Mouse (Mus musculus): ENCODE measurements around the gene Cdc25a. TPM values are rescaled to one million over a fixed set of nuclear protein-coding genes. Genes with fewer than 3 reads are reported as not detected.

The Cdc25a gene
- polyA plus RNA-seq, 1 experiment from 2014 or later, result 24.6 TPM

- Histone ChIP-seq H3K4me1 (replicated peaks; ENCODE audit: control insufficient read depth, insufficient read depth, low read length) (0 out of 2 replicates have a peak, but pooled peaks cover 2% of the 10 kb centered on the region), H3K27ac (ENCODE audit: low read depth, low read length) (no peak overlapping the region), H3K4me2 (replicated peaks; ENCODE audit: low read depth, low read length) (no peak overlapping the region), H3K4me3 (ENCODE audit: low read depth, low read length) (no peak overlapping the region), H3K27me3 (ENCODE audit: control insufficient read depth, insufficient read depth, low read length) (no peaks in the 10 kb centered on the region), H3K9me3 (ENCODE audit: control insufficient read depth, low read length) (no peaks in the 10 kb centered on the region), H3K9ac (ENCODE audit: low read depth, low read length) (no peak overlapping the region), H3K36me3 (ENCODE audit: control insufficient read depth, insufficient read depth, low read length) (peaks cover 16% of the 10 kb centered on the region; the same call in 1 of the 2 replicates)
- ATAC-seq (ENCODE audit: low FRiP score) (no peak), DNase-seq (ENCODE audit: low spot score) (no peak)
- 100% methylated on average over 1 of the region's 1 CpGs for WGBS
These were observed 3.9 kb downstream of the Cdc25a start for GRCm38 (mm10) chr9:109879305-109879704.

DNA sequence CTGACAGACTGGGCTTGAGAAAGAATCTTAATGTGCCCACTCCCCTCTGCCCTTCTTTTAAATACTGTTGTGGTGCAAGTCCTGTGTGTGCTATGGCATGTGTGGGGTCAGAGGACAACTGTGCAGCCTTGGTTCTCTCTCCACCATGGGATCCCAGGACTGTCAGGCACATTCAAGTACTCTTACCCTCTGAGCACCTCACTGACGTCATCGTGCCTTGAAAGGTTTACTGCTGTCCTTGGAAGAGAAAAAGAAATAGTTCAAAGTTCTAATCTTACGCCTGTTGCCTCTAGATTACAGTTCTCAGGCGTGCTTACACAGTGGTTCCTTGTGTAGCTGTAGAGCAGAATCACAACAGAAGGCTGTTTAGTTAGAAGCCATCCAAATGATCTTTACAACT, 10.9 kb downstream of the Cdc25a start:
- DNase-seq (ENCODE audit: low spot score) (no peak), ATAC-seq (ENCODE audit: low FRiP score) (no peak)
- no peak overlapping the region for H3K4me2 ChIP-seq (replicated peaks; ENCODE audit: low read depth, low read length)
- no peak overlapping the region for H3K27ac ChIP-seq (ENCODE audit: low read depth, low read length)
- WGBS, result 90% methylated on average over 4 of the region's 4 CpGs
- peaks cover 27% of the 10 kb centered on the region for H3K36me3 ChIP-seq (ENCODE audit: control insufficient read depth, insufficient read depth, low read length)
- no peaks in the 10 kb centered on the region for H3K27me3 ChIP-seq (ENCODE audit: control insufficient read depth, insufficient read depth, low read length)
- H3K4me3 ChIP-seq (ENCODE audit: low read depth, low read length), result no peak overlapping the region
- no peak overlapping the region for H3K9ac ChIP-seq (ENCODE audit: low read depth, low read length)
- H3K4me1 ChIP-seq (replicated peaks; ENCODE audit: control insufficient read depth, insufficient read depth, low read length), result no peaks in the 10 kb centered on the region
- H3K9me3 ChIP-seq (ENCODE audit: control insufficient read depth, low read length), result no peaks in the 10 kb centered on the region

DNA sequence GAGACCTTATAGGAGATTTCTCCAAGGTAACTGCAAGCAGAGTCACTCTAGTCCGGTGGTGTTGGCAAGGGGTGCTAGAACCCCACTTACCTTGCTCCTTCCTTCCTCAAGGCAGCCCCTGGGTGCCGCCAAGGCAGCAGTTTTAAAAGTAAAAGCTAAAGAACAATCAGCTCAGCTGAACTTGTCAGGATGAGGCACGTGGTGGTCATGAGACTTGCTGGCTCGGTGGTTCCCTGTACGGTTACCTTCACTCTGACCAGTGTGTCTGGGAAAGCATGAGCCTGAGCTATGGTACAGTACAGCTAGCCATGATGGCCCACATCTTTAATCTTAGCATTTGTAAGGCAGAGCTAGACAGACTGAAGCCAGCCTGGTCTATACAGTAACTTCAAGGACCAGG, 11.9 kb downstream of the Cdc25a start:
- no peaks in the 10 kb centered on the region for H3K4me1 ChIP-seq (replicated peaks; ENCODE audit: control insufficient read depth, insufficient read depth, low read length)
- no peak for ATAC-seq (ENCODE audit: low FRiP score)

GRCm38 (mm10) chr9:109891501-109891900, 16.1 kb downstream of the Cdc25a start:
- 92% methylated on average over 8 of the region's 8 CpGs for WGBS
- H3K4me1 ChIP-seq (replicated peaks; ENCODE audit: control insufficient read depth, insufficient read depth, low read length), result no peaks in the 10 kb centered on the region; the same call in 1 of the 2 replicates

More for the DNA sequence above, 11.9 kb downstream of the Cdc25a start:
- H3K27me3 ChIP-seq (ENCODE audit: control insufficient read depth, insufficient read depth, low read length), result no peaks in the 10 kb centered on the region
- no peak overlapping the region for H3K4me2 ChIP-seq (replicated peaks; ENCODE audit: low read depth, low read length)
- H3K36me3 ChIP-seq (ENCODE audit: control insufficient read depth, insufficient read depth, low read length), result peaks cover 27% of the 10 kb centered on the region
- no peak for DNase-seq (ENCODE audit: low spot score)
- H3K9me3 ChIP-seq (ENCODE audit: control insufficient read depth, low read length), result no peaks in the 10 kb centered on the region
- WGBS, result 89% methylated on average over 5 of the region's 5 CpGs
- no peak overlapping the region for H3K27ac ChIP-seq (ENCODE audit: low read depth, low read length)
- no peak overlapping the region for H3K4me3 ChIP-seq (ENCODE audit: low read depth, low read length)
- no peak overlapping the region for H3K9ac ChIP-seq (ENCODE audit: low read depth, low read length)

DNA sequence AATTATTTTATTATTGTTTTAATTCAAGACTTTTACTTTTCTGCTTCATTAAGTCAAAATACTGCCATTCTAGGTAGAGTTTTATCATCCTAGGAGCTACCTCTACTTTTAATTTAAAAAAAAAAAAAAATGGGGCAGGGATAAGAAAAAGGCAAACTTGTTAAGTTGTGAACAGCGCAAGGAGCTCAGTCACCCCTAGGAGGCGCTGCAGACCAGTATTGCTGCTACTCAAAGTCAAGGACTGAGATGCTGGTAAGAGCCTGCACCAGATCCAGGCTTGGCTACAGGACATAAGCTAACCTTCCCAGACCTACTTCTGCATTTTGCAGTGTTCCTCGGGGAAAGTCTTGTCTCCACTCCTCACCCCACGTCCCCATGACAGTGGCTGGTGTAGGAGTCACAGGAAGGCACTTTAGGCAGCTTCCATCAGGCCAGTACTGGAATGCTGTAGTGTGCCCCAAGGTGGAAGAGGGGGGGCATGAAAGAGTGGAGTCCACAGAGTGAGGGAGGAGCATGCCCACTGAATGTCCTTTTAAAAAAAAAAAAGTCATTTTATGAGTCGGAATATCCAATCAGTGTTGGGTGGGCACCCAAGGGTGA, 17.4 kb downstream of the Cdc25a start:
- Histone ChIP-seq H3K9me3 (ENCODE audit: control insufficient read depth, low read length) (no peaks in the 10 kb centered on the region), H3K36me3 (ENCODE audit: control insufficient read depth, insufficient read depth, low read length) (0 out of 2 replicates have a peak, but pooled peaks cover 7% of the 10 kb centered on the region), H3K9ac (ENCODE audit: low read depth, low read length) (no peak overlapping the region), H3K4me2 (replicated peaks; ENCODE audit: low read depth, low read length) (no peak overlapping the region), H3K4me1 (replicated peaks; ENCODE audit: control insufficient read depth, insufficient read depth, low read length) (no peaks in the 10 kb centered on the region; the same call in 1 of the 2 replicates), H3K27me3 (ENCODE audit: control insufficient read depth, insufficient read depth, low read length) (no peaks in the 10 kb centered on the region), H3K4me3 (ENCODE audit: low read depth, low read length) (no peak overlapping the region), H3K27ac (ENCODE audit: low read depth, low read length) (no peak overlapping the region)
- 75% methylated on average over 5 of the region's 5 CpGs for WGBS
- DNase-seq (ENCODE audit: low spot score), result peak; percentile 86
- ATAC-seq (ENCODE audit: low FRiP score), result 0 out of 2 replicates have a peak, but pooled peaks have one; percentile 34

More at GRCm38 (mm10) chr9:109891501-109891900, 16.1 kb downstream of the Cdc25a start:
- no peak overlapping the region for H3K4me3 ChIP-seq (ENCODE audit: low read depth, low read length)
- no peak overlapping the region for H3K9ac ChIP-seq (ENCODE audit: low read depth, low read length)
- ATAC-seq (ENCODE audit: low FRiP score) (no peak), DNase-seq (ENCODE audit: low spot score) (no peak)
- H3K27ac ChIP-seq (ENCODE audit: low read depth, low read length), result no peak overlapping the region
- H3K9me3 ChIP-seq (ENCODE audit: control insufficient read depth, low read length), result no peaks in the 10 kb centered on the region
- no peaks in the 10 kb centered on the region for H3K27me3 ChIP-seq (ENCODE audit: control insufficient read depth, insufficient read depth, low read length)
- H3K4me2 ChIP-seq (replicated peaks; ENCODE audit: low read depth, low read length), result no peak overlapping the region
- H3K36me3 ChIP-seq (ENCODE audit: control insufficient read depth, insufficient read depth, low read length), result peaks cover 7% of the 10 kb centered on the region; the same call in 1 of the 2 replicates

GRCm38 (mm10) chr9:109894413-109895090, 19.2 kb downstream of the Cdc25a start:
- H3K4me3 ChIP-seq (ENCODE audit: low read depth, low read length), result no peak overlapping the region
- WGBS, result 30% methylated on average over 6 of the region's 6 CpGs
- no peaks in the 10 kb centered on the region for H3K27me3 ChIP-seq (ENCODE audit: control insufficient read depth, insufficient read depth, low read length)
- ATAC-seq (ENCODE audit: low FRiP score) (peak; percentile 82), DNase-seq (ENCODE audit: low spot score) (peak; percentile 76)
- peak overlapping the region; percentile 75 for H3K27ac ChIP-seq (ENCODE audit: low read depth, low read length)
- no peak overlapping the region for H3K4me2 ChIP-seq (replicated peaks; ENCODE audit: low read depth, low read length)
- 0 out of 2 replicates have a peak, but pooled peaks cover 2% of the 10 kb centered on the region for H3K36me3 ChIP-seq (ENCODE audit: control insufficient read depth, insufficient read depth, low read length)
- 0 out of 2 replicates have a peak overlapping the region, but pooled peaks have one; percentile 43 for H3K9ac ChIP-seq (ENCODE audit: low read depth, low read length)
- H3K4me1 ChIP-seq (replicated peaks; ENCODE audit: control insufficient read depth, insufficient read depth, low read length), result no peaks in the 10 kb centered on the region; the same call in 1 of the 2 replicates
- H3K9me3 ChIP-seq (ENCODE audit: control insufficient read depth, low read length), result no peaks in the 10 kb centered on the region

DNA sequence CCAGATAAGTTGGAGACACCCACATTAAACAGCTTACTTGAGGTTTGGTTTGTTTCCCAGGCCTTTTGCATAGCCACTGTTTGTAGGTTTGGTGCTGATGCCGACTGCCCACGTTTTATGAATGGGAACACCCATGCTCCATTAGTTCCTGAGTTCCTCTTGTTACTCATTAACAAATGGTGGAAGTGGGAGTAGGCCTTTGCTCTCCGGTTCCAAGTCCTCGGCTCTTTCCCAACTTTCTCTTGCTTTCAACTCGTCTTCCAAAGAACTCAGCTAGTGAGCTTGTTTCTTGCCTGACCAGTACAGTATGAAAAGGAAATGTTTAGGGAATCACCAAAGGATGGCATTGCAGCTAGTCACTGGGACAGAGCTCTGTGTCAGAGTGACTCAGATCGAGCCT, 20.2 kb downstream of the Cdc25a start:
- H3K27me3 ChIP-seq (ENCODE audit: control insufficient read depth, insufficient read depth, low read length), result no peaks in the 10 kb centered on the region
- no peaks in the 10 kb centered on the region for H3K36me3 ChIP-seq (ENCODE audit: control insufficient read depth, insufficient read depth, low read length)
- H3K9me3 ChIP-seq (ENCODE audit: control insufficient read depth, low read length), result no peaks in the 10 kb centered on the region
- DNase-seq (ENCODE audit: low spot score) (no peak), ATAC-seq (ENCODE audit: low FRiP score) (no peak)
- H3K4me1 ChIP-seq (replicated peaks; ENCODE audit: control insufficient read depth, insufficient read depth, low read length), result no peaks in the 10 kb centered on the region; the same call in 1 of the 2 replicates
- no peak overlapping the region for H3K27ac ChIP-seq (ENCODE audit: low read depth, low read length)
- H3K9ac ChIP-seq (ENCODE audit: low read depth, low read length), result no peak overlapping the region
- no peak overlapping the region for H3K4me2 ChIP-seq (replicated peaks; ENCODE audit: low read depth, low read length)
- H3K4me3 ChIP-seq (ENCODE audit: low read depth, low read length), result no peak overlapping the region
- WGBS, result 79% methylated on average over 6 of the region's 6 CpGs

GRCm38 (mm10) chr9:109896253-109897150, 21.1 kb downstream of the Cdc25a start:
- ATAC-seq (ENCODE audit: low FRiP score), result no peak

More at GRCm38 (mm10) chr9:109896253-109897150, 21.1 kb downstream of the Cdc25a start:
- no peak overlapping the region for H3K4me2 ChIP-seq (replicated peaks; ENCODE audit: low read depth, low read length)
- no peak overlapping the region for H3K27ac ChIP-seq (ENCODE audit: low read depth, low read length)
- H3K9ac ChIP-seq (ENCODE audit: low read depth, low read length), result no peak overlapping the region
- no peak for DNase-seq (ENCODE audit: low spot score)
- H3K27me3 ChIP-seq (ENCODE audit: control insufficient read depth, insufficient read depth, low read length), result no peaks in the 10 kb centered on the region
- H3K9me3 ChIP-seq (ENCODE audit: control insufficient read depth, low read length), result no peaks in the 10 kb centered on the region
- no peaks in the 10 kb centered on the region for H3K36me3 ChIP-seq (ENCODE audit: control insufficient read depth, insufficient read depth, low read length)
- WGBS, result 89% methylated on average over 8 of the region's 8 CpGs
- no peaks in the 10 kb centered on the region; the same call in 1 of the 2 replicates for H3K4me1 ChIP-seq (replicated peaks; ENCODE audit: control insufficient read depth, insufficient read depth, low read length)
- H3K4me3 ChIP-seq (ENCODE audit: low read depth, low read length), result no peak overlapping the region
